Comparison of ENCODE assay signal across 16 mouse cellular contexts in the genomic region with DNA sequence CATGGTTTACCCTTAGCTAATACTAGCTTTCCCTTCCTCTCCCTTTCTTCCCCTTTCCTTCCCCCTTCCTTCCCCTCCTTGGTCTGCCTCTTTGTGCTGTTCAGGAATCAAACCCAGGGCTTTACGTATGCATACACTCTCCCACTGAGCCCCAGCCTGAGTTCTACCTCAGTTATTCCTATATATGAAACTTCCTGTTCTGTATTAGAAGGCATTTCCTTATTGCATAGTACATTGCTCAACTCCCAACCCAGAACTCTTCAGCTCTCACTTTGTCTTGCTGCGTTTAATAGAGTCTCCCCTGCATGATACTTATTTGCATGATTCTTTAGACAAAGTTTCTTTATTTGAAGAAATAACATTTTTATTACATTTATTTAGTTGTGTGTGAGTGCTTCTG.
"Had no signal": no experiment of that assay in that cellular context is flagged by ENCODE, and none has a peak within 500 bp of the region (broad histone marks: within the 10 kb centered on the region; RNA-seq: fewer than 3 reads in every experiment).

No protein-coding gene starts in this region.

- H3K4me2 ChIP-seq: limb, embryonic 13.5 days; liver, embryonic 11.5 days; liver, embryonic 15.5 days; lung, embryonic 14.5 days; neural tube, embryonic 13.5 days had no signal

- H3K4me3 ChIP-seq: layer of hippocampus, adult 2 months; limb, embryonic 13.5 days; liver, embryonic 15.5 days; neural tube, embryonic 13.5 days had no signal

- DNase-seq: kidney, adult 11 months; kidney, adult 9 months; kidney, postnatal 4 days; left cerebral cortex, postnatal 4 days; lung, embryonic 14.5 days; midbrain, embryonic 14.5 days; right cerebral cortex, postnatal 14 days; thymus, postnatal 4 days had no signal

- H3K9ac ChIP-seq: limb, embryonic 13.5 days; liver, embryonic 15.5 days; lung, embryonic 14.5 days; neural tube, embryonic 13.5 days had no signal

- H3K9me3 ChIP-seq: limb, embryonic 13.5 days; liver, embryonic 15.5 days; neural tube, embryonic 13.5 days had no signal

- H3K27me3 ChIP-seq: limb, embryonic 13.5 days; liver, embryonic 15.5 days; neural tube, embryonic 13.5 days had no signal

- H3K4me1 ChIP-seq: liver, embryonic 15.5 days had no signal

- H3K36me3 ChIP-seq: limb, embryonic 13.5 days; liver, embryonic 15.5 days; neural tube, embryonic 13.5 days had no signal

- H3K27ac ChIP-seq: kidney, postnatal 0 days; limb, embryonic 13.5 days; liver, embryonic 15.5 days; macrophage; neural tube, embryonic 13.5 days; stomach, postnatal 0 days had no signal
